Mouse (Mus musculus) stomach, postnatal 0 days (tissue): ENCODE measurements around the gene Elmo1. TPM values are rescaled to one million over a fixed set of nuclear protein-coding genes. Genes with fewer than 3 reads are reported as not detected.

Experiments
- ATAC-seq: fragments of 200-750 bp; cut with Nextera tagmentation; 2 replicates; pipeline ENCODE4 v1.8.0; 2017; ENCODE audit not compliant: low FRiP score, low TSS enrichment
- DNase-seq: peaks from one replicate; pipeline ENCODE4 v3.0.0-alpha.2; 2016; ENCODE audit warnings: low spot score
- H3K27ac ChIP-seq: fragments of 300-500 bp; sonication (generic); replicated peaks from 2 replicates; pipeline ENCODE4 v1.5.1; 2014; ENCODE audit warnings: mild to moderate bottlenecking, control low read depth
- H3K27me3 ChIP-seq: fragments of 300-500 bp; sonication (generic); 2 replicates; pipeline ENCODE4 v1.6.1; 2014; ENCODE audit warnings: low read length; ENCODE audit not compliant: control insufficient read depth, insufficient read depth
- H3K36me3 ChIP-seq: fragments of 300-500 bp; sonication (generic); 2 replicates; pipeline ENCODE4 v1.6.1; 2014; ENCODE audit warnings: low read length, mixed read lengths; ENCODE audit not compliant: control insufficient read depth, insufficient read depth
- H3K4me1 ChIP-seq: fragments of 300-500 bp; sonication (generic); replicated peaks from 2 replicates; pipeline ENCODE4 v1.6.1; 2014; ENCODE audit warnings: antibody characterized with exemption; ENCODE audit not compliant: control insufficient read depth, insufficient read depth
- H3K4me2 ChIP-seq: fragments of 300-500 bp; sonication (generic); replicated peaks from 2 replicates; pipeline ENCODE4 v1.6.1; 2014; ENCODE audit warnings: low read depth, mild to moderate bottlenecking, control low read depth, moderate library complexity
- H3K4me3 ChIP-seq: fragments of 300-500 bp; sonication (generic); 2 replicates; pipeline ENCODE4 v1.5.1; 2014; ENCODE audit warnings: low read depth, low read length, control low read depth
- H3K9ac ChIP-seq: fragments of 300-500 bp; sonication (generic); 2 replicates; pipeline ENCODE4 v1.6.1; 2014; ENCODE audit warnings: mild to moderate bottlenecking, low read length, control low read depth, mixed read lengths
- H3K9me3 ChIP-seq: fragments of 300-500 bp; sonication (generic); 2 replicates; pipeline ENCODE4 v1.6.1; 2016; ENCODE audit warnings: low read length; ENCODE audit not compliant: control insufficient read depth
- CTCF ChIP-seq: IDR thresholded peaks from 2 replicates; pipeline ENCODE4 v1.5.1; 2016; ENCODE audit warnings: antibody characterized with exemption, low read depth, mild to moderate bottlenecking, moderate library complexity
- EP300 ChIP-seq: optimal IDR thresholded peaks from 2 replicates; pipeline ENCODE3; 2016; ENCODE audit warnings: antibody characterized with exemption
- WGBS: fragments of 180-500 bp; shearing (Covaris S2); extraction: QIAGEN DNeasy Blood & Tissue Kit; methylation state at CpG from one replicate; pipeline ENCODE4 v1.1.7; 2014; 5-methylcytosine and 5-hydroxymethylcytosine counted together
- polyA plus RNA-seq: library from polyadenylated mRNA; unstranded; fragments of >200 nt; fragmentation: Nextera tagmentation; extraction: Ambion mirVana; gene quantifications from 2 replicates; pipeline ENCODE4 v1.2.1, GENCODE M21; 2015

The Elmo1 gene
- polyA plus RNA-seq, 1 experiment from 2014 or later: 5.0 TPM

GRCm38 (mm10) chr13:20525844-20526243, 435.4 kb downstream of the Elmo1 start:
- Histone ChIP-seq H3K9ac (no peak overlapping the region), H3K4me3 (no peak overlapping the region), H3K27me3 (no peaks in the 10 kb centered on the region), H3K9me3 (no peaks in the 10 kb centered on the region), H3K27ac (no peak overlapping the region), H3K36me3 (no peaks in the 10 kb centered on the region), H3K4me2 (no peak overlapping the region), H3K4me1 (no peaks in the 10 kb centered on the region)
- TF ChIP-seq EP300: no peak
- WGBS: 76% methylated on average over 4 of the region's 4 CpGs
- ATAC-seq (no peak), DNase-seq (no peak)

GRCm38 (mm10) chr13:20537053-20537452, 446.7 kb downstream of the Elmo1 start:
- no peak for TF ChIP-seq EP300
- no peak for TF ChIP-seq CTCF
- Histone ChIP-seq H3K9ac (no peak overlapping the region), H3K36me3 (no peaks in the 10 kb centered on the region), H3K4me2 (no peak overlapping the region), H3K27me3 (no peaks in the 10 kb centered on the region), H3K4me3 (no peak overlapping the region), H3K27ac (no peak overlapping the region), H3K9me3 (no peaks in the 10 kb centered on the region), H3K4me1 (no peaks in the 10 kb centered on the region)
- DNase-seq (no peak), ATAC-seq (no peak)
- 88% methylated on average over 1 of the region's 1 CpGs for whole genome bisulfite sequencing

- H3K27ac ChIP-seq: no peak overlapping the region
- H3K4me3 ChIP-seq: no peak overlapping the region
- TF ChIP-seq EP300 (no peak), CTCF (no peak)
- no peaks in the 10 kb centered on the region for H3K9me3 ChIP-seq
- ATAC-seq (no peak), DNase-seq (no peak)
- 74% methylated on average over 2 of the region's 2 CpGs for WGBS
- H3K27me3 ChIP-seq: no peaks in the 10 kb centered on the region
- H3K9ac ChIP-seq: no peak overlapping the region
- no peaks in the 10 kb centered on the region for H3K36me3 ChIP-seq
- no peak overlapping the region for H3K4me2 ChIP-seq
- no peaks in the 10 kb centered on the region for H3K4me1 ChIP-seq
Observed at GRCm38 (mm10) chr13:20537487-20537886, 447.1 kb downstream of the Elmo1 start.

GRCm38 (mm10) chr13:20538216-20539070, 448.0 kb downstream of the Elmo1 start:
- 61% methylated on average over 12 of the region's 12 CpGs for WGBS
- no peak overlapping the region for H3K27ac ChIP-seq

GRCm38 (mm10) chr13:20539631-20540030, 449.2 kb downstream of the Elmo1 start:
- no peaks in the 10 kb centered on the region for H3K36me3 ChIP-seq
- H3K4me3 ChIP-seq: no peak overlapping the region
- no peaks in the 10 kb centered on the region for H3K4me1 ChIP-seq
- H3K27me3 ChIP-seq: no peaks in the 10 kb centered on the region
- TF ChIP-seq CTCF: no peak
- TF ChIP-seq EP300: no peak
- ATAC-seq (no peak), DNase-seq (no peak)
- H3K9me3 ChIP-seq: no peaks in the 10 kb centered on the region
- no peak overlapping the region for H3K27ac ChIP-seq
- no peak overlapping the region for H3K9ac ChIP-seq
- H3K4me2 ChIP-seq: no peak overlapping the region
- WGBS: 71% methylated on average over 2 of the region's 2 CpGs

More at GRCm38 (mm10) chr13:20538216-20539070, 448.0 kb downstream of the Elmo1 start:
- DNase-seq: no peak
- H3K4me2 ChIP-seq: no peak overlapping the region
- H3K9ac ChIP-seq: no peak overlapping the region
- ATAC-seq: no peak
- no peaks in the 10 kb centered on the region for H3K27me3 ChIP-seq
- no peaks in the 10 kb centered on the region for H3K36me3 ChIP-seq
- no peak overlapping the region for H3K4me3 ChIP-seq
- H3K4me1 ChIP-seq: no peaks in the 10 kb centered on the region
- H3K9me3 ChIP-seq: no peaks in the 10 kb centered on the region
- TF ChIP-seq CTCF (no peak), EP300 (no peak)

- WGBS: 69% methylated on average over 12 of the region's 12 CpGs
- Histone ChIP-seq H3K4me3 (no peak overlapping the region), H3K9ac (no peak overlapping the region), H3K4me1 (no peaks in the 10 kb centered on the region), H3K9me3 (no peaks in the 10 kb centered on the region), H3K27me3 (no peaks in the 10 kb centered on the region), H3K27ac (no peak overlapping the region), H3K4me2 (no peak overlapping the region), H3K36me3 (no peaks in the 10 kb centered on the region)
- DNase-seq (no peak), ATAC-seq (no peak)
- no peak for TF ChIP-seq EP300
- no peak for TF ChIP-seq CTCF
Observed at GRCm38 (mm10) chr13:20546568-20547204, 456.3 kb downstream of the Elmo1 start.
